Mouse (Mus musculus) thymus, postnatal 4 days (tissue): Measurements from ENCODE around the gene Chst8.

ENCODE experiments used
- DNase-seq: peaks from one replicate; pipeline ENCODE4 v3.0.0; 2021

Chst8 gene

GRCm38 (mm10) chr7:34659386-34660085 lies 153.0 kb downstream of the Chst8 start:
- DNase-seq, result no peak

GRCm38 (mm10) chr7:34656632-34657031 lies 155.9 kb downstream of the Chst8 start, which contains the start of gene Kctd15:
Gene Kctd15, minus strand, starts transcription at chr7:34656732.
- DNase-seq, result no peak

- DNase-seq, result peak; percentile 84
Observed at GRCm38 (mm10) chr7:34655086-34655839, 157.2 kb downstream of the Chst8 start.

- DNase-seq, result peak; percentile 48
Observed at GRCm38 (mm10) chr7:34654441-34655085, 157.9 kb downstream of the Chst8 start.

- DNase-seq, result peak; percentile 22
Observed at GRCm38 (mm10) chr7:34653731-34654440, 158.6 kb downstream of the Chst8 start.

GRCm38 (mm10) chr7:34652751-34653502 lies 159.6 kb downstream of the Chst8 start:
- no peak for DNase-seq

- no peak for DNase-seq
Observed at GRCm38 (mm10) chr7:34651381-34651780, 161.1 kb downstream of the Chst8 start.

- no peak for DNase-seq
Observed at GRCm38 (mm10) chr7:34647052-34647451, 165.5 kb downstream of the Chst8 start.

GRCm38 (mm10) chr7:34646144-34646795 lies 166.2 kb downstream of the Chst8 start:
- no peak for DNase-seq

GRCm38 (mm10) chr7:34645623-34646022 lies 166.9 kb downstream of the Chst8 start:
- no peak for DNase-seq

- no peak for DNase-seq
Observed at GRCm38 (mm10) chr7:34644591-34644990, 167.9 kb downstream of the Chst8 start.

- no peak for DNase-seq
Observed at GRCm38 (mm10) chr7:34643329-34643728, 169.2 kb downstream of the Chst8 start.

- no peak for DNase-seq
Observed at GRCm38 (mm10) chr7:34641968-34642367, 170.5 kb downstream of the Chst8 start.

GRCm38 (mm10) chr7:34639798-34640197 lies 172.7 kb downstream of the Chst8 start:
- DNase-seq, result no peak

GRCm38 (mm10) chr7:34636661-34637060 lies 175.8 kb downstream of the Chst8 start:
- DNase-seq, result no peak

- no peak for DNase-seq
Observed at GRCm38 (mm10) chr7:34632966-34633742, 179.4 kb downstream of the Chst8 start.

GRCm38 (mm10) chr7:34630211-34631085 lies 182.1 kb downstream of the Chst8 start:
- peak; percentile 74 for DNase-seq

- DNase-seq, result no peak
Observed at GRCm38 (mm10) chr7:34629702-34630210, 182.8 kb downstream of the Chst8 start.
